Comparison of ENCODE assay signal across 8 mouse cellular contexts in genomic region chr9:20804266-20805158, GRCm38 (mm10). TPM values are rescaled to one million over a fixed set of nuclear protein-coding genes. Genes with fewer than 3 reads are reported as not detected.
A peak's percentile ranks its signal among the peaks of the same experiment; 100 is the strongest.
DNase-seq lines count a peak whose midpoint lies in the region; ATAC-seq and TF ChIP-seq lines count a peak whose summit lies in the region.

No protein-coding gene starts in this region.

- H3K79me2 ChIP-seq in C2C12 (ENCODE audit: control insufficient read depth, insufficient read depth), result no peaks in the 10 kb centered on the region

- no peaks in the 10 kb centered on the region for H3K27me3 ChIP-seq in C2C12 (ENCODE audit: control insufficient read depth, insufficient read depth, insufficient read length)
- H3K27me3 ChIP-seq in lung, postnatal 0 days (replicated peaks; ENCODE audit: insufficient read depth, low read length), result no peaks in the 10 kb centered on the region
- H3K27me3 ChIP-seq in splenic B cell, adult 2 months (ENCODE audit: control insufficient read depth, insufficient read depth, low read length, poor library complexity, severe bottlenecking), result no peaks in the 10 kb centered on the region

- no peaks in the 10 kb centered on the region for H3K9me3 ChIP-seq in lung, postnatal 0 days (ENCODE audit: low read length)

- DNase-seq in frontal cortex, postnatal 14 days (ENCODE audit: low spot score in 2 of 2), result no peak
- peak; percentile 19 for DNase-seq in forelimb bud, embryonic 11.5 days (ENCODE audit: low read depth, low spot score)
- peak; percentile 62 to 71 for DNase-seq in kidney, postnatal 4 days
- DNase-seq in lung, postnatal 0 days (ENCODE audit: low spot score), result peak; percentile 83
- peak; percentile 65 for DNase-seq in splenic B cell, adult 2 months (ENCODE audit: low read depth, low spot score)

- no peaks in the 10 kb centered on the region for H3K4me1 ChIP-seq in bone marrow macrophage, adult 2 months (ENCODE audit: control insufficient read depth, insufficient read depth, low read length)
- no peaks in the 10 kb centered on the region for H3K4me1 ChIP-seq in lung, postnatal 0 days (ENCODE audit: insufficient read depth, low read depth, low read length)

- peak; percentile 77 for TF ChIP-seq CTCF in C2C12 (IDR thresholded peaks at IDR 0.05; ENCODE audit: control insufficient read depth, insufficient read depth, insufficient read length)
- peak; percentile 59 for TF ChIP-seq CTCF in bone marrow macrophage, adult 2 months (IDR thresholded peaks at IDR 0.05; ENCODE audit: low read depth, low read length)
- TF ChIP-seq CTCF in lung, postnatal 0 days (IDR thresholded peaks at IDR 0.05), result peak; percentile 87

- H3K4me3 ChIP-seq in C2C12 (ENCODE audit: insufficient read depth, poor library complexity, severe bottlenecking), result no peak overlapping the region
- no peak overlapping the region for H3K4me3 ChIP-seq in bone marrow macrophage, adult 2 months (ENCODE audit: insufficient read depth, low read length)
- no peak overlapping the region for H3K4me3 ChIP-seq in lung, postnatal 0 days (ENCODE audit: low read depth, low read length)

- peak; percentile 88 for ATAC-seq in frontal cortex, adult (ENCODE audit: low TSS enrichment)
- ATAC-seq in lung, postnatal 0 days, result peak; percentile 88

- H3K79me3 ChIP-seq in C2C12 (ENCODE audit: low read depth), result no peaks in the 10 kb centered on the region

- 52% methylated on average over 13 of the region's 13 CpGs for WGBS in lung, postnatal 0 days

- TF ChIP-seq POLR2A in bone marrow macrophage, adult 2 months (IDR thresholded peaks at IDR 0.05; ENCODE audit: borderline replicate concordance, low read depth, low read length), result no peak

- H3K27ac ChIP-seq in bone marrow macrophage, adult 2 months (ENCODE audit: insufficient read depth, low read depth, low read length), result no peak overlapping the region
- no peak overlapping the region for H3K27ac ChIP-seq in lung, postnatal 0 days (ENCODE audit: low read length)

- H3K36me3 ChIP-seq in C2C12 (ENCODE audit: control insufficient read depth, insufficient read depth), result no peaks in the 10 kb centered on the region
- no peaks in the 10 kb centered on the region for H3K36me3 ChIP-seq in lung, postnatal 0 days (ENCODE audit: insufficient read depth, low read length)
- H3K36me3 ChIP-seq in splenic B cell, adult 2 months (ENCODE audit: control insufficient read depth, insufficient read depth, low read length, poor library complexity, severe bottlenecking), result no peaks in the 10 kb centered on the region

- no peak overlapping the region for H3K9ac ChIP-seq in lung, postnatal 0 days (replicated peaks; ENCODE audit: low read depth)

- no peak for TF ChIP-seq EP300 in lung, postnatal 0 days (IDR thresholded peaks at IDR 0.05)

- no peak overlapping the region for H3ac ChIP-seq in C2C12 (ENCODE audit: control insufficient read depth, insufficient read length, low read depth)

- no peak overlapping the region for H3K4me2 ChIP-seq in lung, postnatal 0 days (replicated peaks; ENCODE audit: low read depth, low read length)

TF ChIP-seq in C2C12, 6 proteins besides CTCF, POLR2A, EP300 and RAD21:
- TF ChIP-seq MYOD1 (IDR thresholded peaks at IDR 0.05; ENCODE audit: control insufficient read depth, insufficient read length, low read depth), result no peak
- TF ChIP-seq MYOG (IDR thresholded peaks at IDR 0.05; ENCODE audit: control insufficient read depth, extremely low read depth, insufficient read length), result no peak
- TF ChIP-seq FOSL1 (IDR thresholded peaks at IDR 0.05; ENCODE audit: insufficient read depth, low read length, poor library complexity, severe bottlenecking), result no peak
- TF ChIP-seq USF1 (IDR thresholded peaks at IDR 0.05; ENCODE audit: low read depth), result no peak
TF ChIP-seq in C2C12: peak in this region for 0.

RNA-seq across cellular contexts. Expression of gene Col5a3, which starts 10.4 kb away (rescaled TPM):
- polyA plus RNA-seq in C2C12 (2012; fragmentation: generic; extraction: Trizol), result 1.3 TPM
- 0.15 and 0.31 TPM in 2 replicates for polyA plus RNA-seq in bone marrow macrophage, adult 2 months (2012; ENCODE audit: insufficient read depth, insufficient read length, missing spikeins)
- polyA plus RNA-seq in lung, postnatal 0 days (2015; fragmentation: Nextera tagmentation; extraction: Ambion mirVana), result 0.44 and 0.56 TPM in 2 replicates

RNA-seq across cellular contexts. Expression of gene Rdh8, which starts 13.8 kb away (rescaled TPM):
- polyA plus RNA-seq in C2C12 (2012; fragmentation: generic; extraction: Trizol), result not detected
- polyA plus RNA-seq in bone marrow macrophage, adult 2 months (2012; ENCODE audit: insufficient read depth, insufficient read length, missing spikeins), result not detected in 2 replicates
- polyA plus RNA-seq in lung, postnatal 0 days (2015; fragmentation: Nextera tagmentation; extraction: Ambion mirVana), result not detected in 2 replicates

RNA-seq across cellular contexts. Expression of gene Olfm2, which starts 58.4 kb away (rescaled TPM):
- polyA plus RNA-seq in C2C12 (2012; fragmentation: generic; extraction: Trizol), result 0.09 TPM
- not detected in 2 replicates for polyA plus RNA-seq in bone marrow macrophage, adult 2 months (2012; ENCODE audit: insufficient read depth, insufficient read length, missing spikeins)
- polyA plus RNA-seq in lung, postnatal 0 days (2015; fragmentation: Nextera tagmentation; extraction: Ambion mirVana), result 0.36 and 0.55 TPM in 2 replicates

Comparison
In these comparisons a context has a peak if more than half of its experiments do, and no peak if none do; other contexts are left out.
1. DNase-seq: peak in forelimb bud, embryonic 11.5 days (single experiment), kidney, postnatal 4 days (2 of 2), lung, postnatal 0 days (single experiment) and splenic B cell, adult 2 months (single experiment); none in frontal cortex, postnatal 14 days (0 of 2).
2. Peak in every context shown above with its lines, with median percentiles within 50 percentile points of each other: CTCF ChIP-seq.